Mouse (Mus musculus): ENCODE data around the gene Gm12185. TPM values are rescaled to one million over a fixed set of nuclear protein-coding genes. Genes with fewer than 3 reads are reported as not detected.
A peak's percentile ranks its signal among the peaks of the same experiment; 100 is the strongest.

Gm12185 gene
- polyA plus RNA-seq, 1 experiment, result 0.33 TPM

DNA sequence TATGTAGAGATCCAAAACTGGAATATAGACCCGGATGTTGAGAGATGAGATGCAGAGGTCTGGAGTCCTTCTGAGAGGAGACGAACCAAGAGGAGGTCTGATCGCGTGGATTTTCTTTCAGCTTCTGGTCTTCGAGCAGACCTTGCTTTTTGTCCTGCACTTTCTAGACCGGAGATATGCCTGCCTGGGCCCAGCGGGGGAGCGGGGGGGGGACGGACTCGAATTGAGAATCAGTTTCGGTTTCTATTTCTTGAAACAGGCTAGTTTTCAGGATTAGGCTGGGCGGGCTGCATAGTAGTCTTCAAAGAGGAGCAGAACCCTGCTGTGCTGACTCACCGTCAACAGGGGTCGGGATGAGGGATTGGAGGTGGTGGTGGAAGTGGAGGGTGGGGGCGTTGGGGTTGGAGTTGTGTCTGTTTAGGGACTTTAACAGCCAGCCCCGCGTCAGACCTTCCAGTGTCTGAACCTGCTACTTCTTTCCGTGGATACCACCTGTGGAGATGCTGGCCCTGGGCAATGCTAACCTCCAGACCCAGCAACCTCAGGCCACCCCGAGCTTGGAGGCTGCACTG lies 120.7 kb downstream of the Gm12185 start, which contains the start of gene Irgm1:
Gene Irgm1, minus strand, starts transcription at position 483 of the 572 bp plus-strand sequence.
- Histone ChIP-seq H3K27ac (ENCODE audit: insufficient read depth, low read depth, low read length) (peak within 1 kb of the TSS; percentile 89), H3K36me3 (ENCODE audit: control insufficient read depth, insufficient read depth, low read length) (peaks cover 2% of the 10 kb centered on the region), H3K27me3 (replicated peaks; ENCODE audit: control insufficient read depth, insufficient read depth, low read length) (no peaks in the 10 kb centered on the region), H3K4me1 (ENCODE audit: control insufficient read depth, insufficient read depth, low read length) (peaks cover 19% of the 10 kb centered on the region; the same call in 1 of the 2 replicates), H3K4me3 (ENCODE audit: insufficient read depth, low read depth, low read length) (peak within 1 kb of the TSS; percentile 92)
- TF ChIP-seq CTCF (conservative IDR thresholded peaks at IDR 0.05; ENCODE audit: insufficient read depth, insufficient read length, low read depth, low read length), result no peak
- TF ChIP-seq POLR2A (IDR thresholded peaks at IDR 0.05; ENCODE audit: low read depth, low read length), result peak; percentile 5
- WGBS, result under 1% methylated on average over 19 of the region's 19 CpGs
- DNase-seq, result peak; percentile 89

DNA sequence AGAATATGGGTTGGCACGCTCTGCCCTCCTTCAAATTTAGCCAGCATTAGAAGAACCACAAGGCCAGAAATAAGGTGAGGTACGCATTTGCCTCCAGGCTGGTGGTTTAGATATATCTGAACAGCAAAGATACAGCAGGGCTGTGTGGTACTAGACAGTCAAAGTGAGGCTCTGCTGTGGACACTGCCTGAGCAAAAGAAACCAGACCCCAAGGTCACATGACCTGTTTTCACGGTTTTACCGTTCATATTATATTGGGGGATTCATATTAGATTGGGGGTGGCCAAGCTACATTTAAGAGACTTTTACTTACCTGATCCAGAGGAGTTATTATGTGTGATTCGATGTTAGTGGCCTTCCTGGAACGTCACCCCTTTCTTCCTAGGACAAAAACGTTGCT lies 121.2 kb downstream of the Gm12185 start:
- DNase-seq, result no peak
- H3K4me1 ChIP-seq (ENCODE audit: control insufficient read depth, insufficient read depth, low read length), result peaks cover 19% of the 10 kb centered on the region; the same call in 1 of the 2 replicates
- H3K27ac ChIP-seq (ENCODE audit: insufficient read depth, low read depth, low read length), result peak overlapping the region; percentile 89
- WGBS, result 9% methylated on average over 7 of the region's 7 CpGs
- H3K36me3 ChIP-seq (ENCODE audit: control insufficient read depth, insufficient read depth, low read length), result peaks cover 7% of the 10 kb centered on the region
- H3K27me3 ChIP-seq (replicated peaks; ENCODE audit: control insufficient read depth, insufficient read depth, low read length), result no peaks in the 10 kb centered on the region
- TF ChIP-seq POLR2A (IDR thresholded peaks at IDR 0.05; ENCODE audit: low read depth, low read length) (no peak), CTCF (conservative IDR thresholded peaks at IDR 0.05; ENCODE audit: insufficient read depth, insufficient read length, low read depth, low read length) (no peak)
- H3K4me3 ChIP-seq (ENCODE audit: insufficient read depth, low read depth, low read length), result peak overlapping the region; percentile 92

DNA sequence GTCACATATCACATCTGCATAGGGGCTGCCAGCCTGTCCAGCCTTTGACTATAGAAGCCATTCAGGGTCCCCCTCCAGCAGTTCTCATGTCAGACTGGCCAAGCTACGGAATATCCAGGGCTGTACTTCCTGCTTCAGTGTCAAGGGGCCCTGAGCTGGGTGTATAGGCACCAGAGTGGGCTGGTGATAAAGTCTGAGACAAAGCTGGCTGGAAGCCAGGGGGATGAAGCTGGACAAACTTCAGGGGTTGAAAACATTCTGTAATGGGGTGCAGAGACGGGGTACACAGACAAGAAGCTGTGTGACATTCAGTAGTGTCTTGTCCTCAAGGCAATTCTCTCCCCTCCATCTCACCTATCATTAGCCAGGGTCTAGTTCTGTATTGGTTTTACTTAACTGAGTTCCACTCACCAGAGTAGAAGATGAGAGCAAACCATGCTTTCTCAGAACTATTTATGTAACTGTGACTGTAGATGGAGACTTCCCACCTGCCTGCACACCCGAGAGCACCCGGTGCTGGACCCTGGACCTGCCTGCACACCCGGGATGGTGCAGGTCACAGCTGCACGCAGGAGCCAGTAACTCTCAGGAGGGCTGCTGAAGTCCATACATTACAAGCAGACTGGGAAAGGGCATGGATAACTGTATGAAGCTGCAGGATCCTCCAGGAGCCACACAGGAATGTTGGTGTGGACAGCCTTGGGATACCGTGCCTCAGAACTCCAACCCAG lies 122.5 kb downstream of the Gm12185 start:
- WGBS, result 15% methylated on average over 7 of the region's 7 CpGs
- Histone ChIP-seq H3K27ac (ENCODE audit: insufficient read depth, low read depth, low read length) (peak overlapping the region; percentile 3), H3K27me3 (replicated peaks; ENCODE audit: control insufficient read depth, insufficient read depth, low read length) (no peaks in the 10 kb centered on the region), H3K36me3 (ENCODE audit: control insufficient read depth, insufficient read depth, low read length) (peaks cover 7% of the 10 kb centered on the region), H3K4me3 (ENCODE audit: insufficient read depth, low read depth, low read length) (peak overlapping the region; percentile 60), H3K4me1 (ENCODE audit: control insufficient read depth, insufficient read depth, low read length) (peaks cover 19% of the 10 kb centered on the region; the same call in 1 of the 2 replicates)
- DNase-seq, result peak; percentile 61
- no peak for TF ChIP-seq POLR2A (IDR thresholded peaks at IDR 0.05; ENCODE audit: low read depth, low read length)
- TF ChIP-seq CTCF (conservative IDR thresholded peaks at IDR 0.05; ENCODE audit: insufficient read depth, insufficient read length, low read depth, low read length), result no peak

DNA sequence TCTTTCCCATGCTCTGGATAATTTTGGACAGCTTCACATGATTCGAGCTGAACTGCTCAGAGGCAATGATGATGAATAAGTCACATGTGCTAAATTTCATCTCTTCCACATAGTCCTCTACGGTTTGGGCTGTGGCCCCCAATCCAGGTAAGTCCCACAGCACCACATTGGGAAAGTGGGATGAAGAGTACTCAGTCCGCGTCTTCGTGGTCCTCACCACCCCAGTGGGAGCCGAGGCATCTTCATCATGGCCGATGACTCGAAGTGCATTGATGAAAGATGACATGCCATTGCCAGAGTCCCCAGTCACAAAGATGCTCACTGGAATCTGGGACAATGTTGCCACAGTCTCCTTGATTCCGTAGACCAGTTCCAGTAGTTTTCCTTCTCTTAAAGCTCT lies 125.5 kb downstream of the Gm12185 start:
- no peak for DNase-seq
- peaks cover 7% of the 10 kb centered on the region for H3K36me3 ChIP-seq (ENCODE audit: control insufficient read depth, insufficient read depth, low read length)
- no peaks in the 10 kb centered on the region for H3K4me1 ChIP-seq (ENCODE audit: control insufficient read depth, insufficient read depth, low read length)
- H3K27ac ChIP-seq (ENCODE audit: insufficient read depth, low read depth, low read length), result no peak overlapping the region
- no peak overlapping the region for H3K4me3 ChIP-seq (ENCODE audit: insufficient read depth, low read depth, low read length)
- 95% methylated on average over 9 of the region's 9 CpGs for WGBS
- TF ChIP-seq POLR2A (IDR thresholded peaks at IDR 0.05; ENCODE audit: low read depth, low read length) (no peak), CTCF (conservative IDR thresholded peaks at IDR 0.05; ENCODE audit: insufficient read depth, insufficient read length, low read depth, low read length) (no peak)
- H3K27me3 ChIP-seq (replicated peaks; ENCODE audit: control insufficient read depth, insufficient read depth, low read length), result no peaks in the 10 kb centered on the region

DNA sequence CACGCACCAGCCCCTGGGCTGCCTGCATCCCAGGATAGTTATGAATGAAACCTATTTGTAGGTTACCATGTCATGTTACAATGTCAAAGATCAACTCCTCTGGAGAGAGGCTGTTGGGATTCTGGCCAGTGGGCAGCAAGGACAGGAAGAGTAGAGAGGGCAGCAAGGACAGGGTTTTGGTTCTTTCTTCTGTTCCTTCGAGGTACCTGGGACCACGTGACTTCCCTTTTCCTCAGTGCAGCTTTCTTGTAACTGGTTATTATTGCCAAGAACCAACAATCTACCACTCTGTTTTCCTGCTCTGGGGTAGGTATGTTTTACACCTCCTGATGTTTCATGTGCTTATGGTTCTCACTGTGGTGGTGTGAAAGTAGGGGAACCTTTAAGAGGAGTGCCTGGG lies 128.2 kb downstream of the Gm12185 start:
- H3K27me3 ChIP-seq (replicated peaks; ENCODE audit: control insufficient read depth, insufficient read depth, low read length), result no peaks in the 10 kb centered on the region
- H3K4me1 ChIP-seq (ENCODE audit: control insufficient read depth, insufficient read depth, low read length), result no peaks in the 10 kb centered on the region
- TF ChIP-seq CTCF (conservative IDR thresholded peaks at IDR 0.05; ENCODE audit: insufficient read depth, insufficient read length, low read depth, low read length), result no peak
- no peak for TF ChIP-seq POLR2A (IDR thresholded peaks at IDR 0.05; ENCODE audit: low read depth, low read length)
- no peak overlapping the region for H3K4me3 ChIP-seq (ENCODE audit: insufficient read depth, low read depth, low read length)
- H3K27ac ChIP-seq (ENCODE audit: insufficient read depth, low read depth, low read length), result no peak overlapping the region
- H3K36me3 ChIP-seq (ENCODE audit: control insufficient read depth, insufficient read depth, low read length), result peaks cover 7% of the 10 kb centered on the region
- DNase-seq, result no peak
- WGBS, result 74% methylated on average over 3 of the region's 3 CpGs

DNA sequence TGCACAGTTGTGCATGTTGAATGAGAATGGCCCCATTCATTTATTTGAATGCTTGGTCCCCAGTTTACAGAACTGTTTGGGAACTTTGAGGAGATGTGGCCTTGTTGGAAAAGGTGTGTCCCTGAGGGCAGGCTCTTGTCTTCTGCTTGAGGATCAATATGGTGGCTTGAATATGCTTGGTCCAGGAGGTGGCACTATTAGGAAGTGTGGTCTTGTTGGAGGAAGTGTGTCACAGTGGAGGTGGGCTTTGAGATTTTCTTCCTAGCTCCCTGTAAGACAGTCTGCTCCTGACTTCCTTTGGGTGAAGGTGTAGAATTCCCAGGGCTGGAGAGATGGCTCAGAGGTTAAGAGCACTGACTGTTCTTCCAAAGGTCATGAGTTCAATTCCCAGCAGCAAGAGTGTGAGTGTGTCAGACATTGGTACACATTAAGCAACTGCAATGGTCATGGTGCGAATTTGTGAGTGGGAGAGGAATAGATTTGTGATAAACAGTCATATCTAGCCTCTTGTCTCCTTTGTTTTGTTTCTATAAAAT lies 129.2 kb downstream of the Gm12185 start:
- Histone ChIP-seq H3K36me3 (ENCODE audit: control insufficient read depth, insufficient read depth, low read length) (peaks cover 7% of the 10 kb centered on the region), H3K4me1 (ENCODE audit: control insufficient read depth, insufficient read depth, low read length) (no peaks in the 10 kb centered on the region), H3K27me3 (replicated peaks; ENCODE audit: control insufficient read depth, insufficient read depth, low read length) (no peaks in the 10 kb centered on the region), H3K27ac (ENCODE audit: insufficient read depth, low read depth, low read length) (no peak overlapping the region), H3K4me3 (ENCODE audit: insufficient read depth, low read depth, low read length) (no peak overlapping the region)
- DNase-seq, result no peak
- TF ChIP-seq POLR2A (IDR thresholded peaks at IDR 0.05; ENCODE audit: low read depth, low read length) (no peak), CTCF (conservative IDR thresholded peaks at IDR 0.05; ENCODE audit: insufficient read depth, insufficient read length, low read depth, low read length) (no peak)
- whole genome bisulfite sequencing, result 79% methylated on average over 1 of the region's 1 CpGs

DNA sequence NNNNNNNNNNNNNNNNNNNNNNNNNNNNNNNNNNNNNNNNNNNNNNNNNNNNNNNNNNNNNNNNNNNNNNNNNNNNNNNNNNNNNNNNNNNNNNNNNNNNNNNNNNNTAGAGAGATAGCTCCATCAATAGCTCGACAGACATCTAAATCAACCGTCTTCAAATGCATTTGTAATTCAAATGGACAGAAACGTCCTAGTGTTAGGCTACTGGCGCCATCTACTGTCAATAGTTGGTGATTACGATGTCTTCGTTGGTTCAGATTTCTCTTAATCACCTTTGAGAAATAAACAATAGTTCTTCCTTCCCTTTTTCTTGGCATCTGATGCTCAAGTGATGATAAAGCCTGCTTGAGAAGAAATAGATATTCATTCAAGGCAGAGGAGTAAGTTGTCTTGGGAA lies 133.0 kb downstream of the Gm12185 start:
- 0 out of 2 replicates have a peak, but pooled peaks cover 7% of the 10 kb centered on the region for H3K4me1 ChIP-seq (ENCODE audit: control insufficient read depth, insufficient read depth, low read length)
- no peak overlapping the region for H3K27ac ChIP-seq (ENCODE audit: insufficient read depth, low read depth, low read length)
- H3K36me3 ChIP-seq (ENCODE audit: control insufficient read depth, insufficient read depth, low read length), result no peaks in the 10 kb centered on the region
- peak; percentile 74 for DNase-seq
- H3K4me3 ChIP-seq (ENCODE audit: insufficient read depth, low read depth, low read length), result no peak overlapping the region
- no peak for TF ChIP-seq POLR2A (IDR thresholded peaks at IDR 0.05; ENCODE audit: low read depth, low read length)
- peak; percentile 46 for TF ChIP-seq CTCF (conservative IDR thresholded peaks at IDR 0.05; ENCODE audit: insufficient read depth, insufficient read length, low read depth, low read length)
- H3K27me3 ChIP-seq (replicated peaks; ENCODE audit: control insufficient read depth, insufficient read depth, low read length), result no peaks in the 10 kb centered on the region
- WGBS, result under 1% methylated on average over 6 of the region's 6 CpGs

Other genes starting within 250 kb of the Gm12185 start
- gene Rack1, start 191.9 kb downstream of the Gm12185 start, polyA plus RNA-seq (2012; rRNA removed), result 1,151 and 1,243 TPM in 2 replicates
- 26.3 and 27.3 TPM in 2 replicates for gene Trim41, start 174.9 kb downstream of the Gm12185 start, polyA plus RNA-seq (2012; rRNA removed)
- gene Trim7, start 166.1 kb downstream of the Gm12185 start, polyA plus RNA-seq (2012; rRNA removed), result 80.3 and 98.8 TPM in 2 replicates
- 9.7 and 10.4 TPM in 2 replicates for gene Gm12184, start 165.6 kb downstream of the Gm12185 start, polyA plus RNA-seq (2012; rRNA removed)
- gene Irgm1, start 120.5 kb downstream of the Gm12185 start, polyA plus RNA-seq (2012; rRNA removed), result 24.4 and 28.2 TPM in 2 replicates
- 0.19 and 0.20 TPM in 2 replicates for gene Gm5431, start 90.0 kb downstream of the Gm12185 start, polyA plus RNA-seq (2012; rRNA removed)
- gene Psme2b, start 46.0 kb downstream of the Gm12185 start, polyA plus RNA-seq (2012; rRNA removed), result 4.0 and 6.5 TPM in 2 replicates
- 0.10 and 0.16 TPM in 2 replicates for gene Olfr56, start 13.3 kb downstream of the Gm12185 start, polyA plus RNA-seq (2012; rRNA removed)
- 2.0 and 3.1 TPM in 2 replicates for gene 9930111J21Rik1, start 12.8 kb downstream of the Gm12185 start, polyA plus RNA-seq (2012; rRNA removed)
- gene Tgtp1, start 1.9 kb upstream of the Gm12185 start, polyA plus RNA-seq (2012; rRNA removed), result 3.7 and 5.5 TPM in 2 replicates
- gene 9930111J21Rik2, start 59.0 kb upstream of the Gm12185 start, polyA plus RNA-seq (2012; rRNA removed), result 1.4 and 2.4 TPM in 2 replicates
- gene Tgtp2, start 72.0 kb upstream of the Gm12185 start, polyA plus RNA-seq (2012; rRNA removed), result 12.1 and 15.1 TPM in 2 replicates
- 4.5 and 8.4 TPM in 2 replicates for gene Ifi47, start 84.4 kb upstream of the Gm12185 start, polyA plus RNA-seq (2012; rRNA removed)
- 2.7 and 4.1 TPM in 2 replicates for gene Olfr1396, start 122.6 kb upstream of the Gm12185 start, polyA plus RNA-seq (2012; rRNA removed)
- gene Olfr1395, start 150.0 kb upstream of the Gm12185 start, polyA plus RNA-seq (2012; rRNA removed), result not detected in 2 replicates
- 0.02 TPM in 1 of 2 replicates, not detected in the other for gene Olfr1394, start 162.2 kb upstream of the Gm12185 start, polyA plus RNA-seq (2012; rRNA removed)
- 6.4 and 7.5 TPM in 2 replicates for gene Btnl9, start 194.9 kb upstream of the Gm12185 start, polyA plus RNA-seq (2012; rRNA removed)
- gene Zfp62, start 211.1 kb upstream of the Gm12185 start, polyA plus RNA-seq (2012; rRNA removed), result 2.0 and 2.6 TPM in 2 replicates

Measured in kidney, adult 2 months (tissue).